Mouse (Mus musculus): ENCODE data around the gene Asb6. TPM values are rescaled to one million over a fixed set of nuclear protein-coding genes. Genes with fewer than 3 reads are reported as not detected.

The Asb6 gene
- 14.8 and 21.5 TPM in 2 replicates for polyA plus RNA-seq (2012; ENCODE audit: insufficient read depth, low replicate concordance)

- Histone ChIP-seq H3K27me3 (replicated peaks) (peaks cover 42% of the 10 kb centered on the region), H3K4me3 (replicated peaks) (no peak within 1 kb of the TSS)
- TF ChIP-seq GATA1 (IDR thresholded peaks at IDR 0.05; ENCODE audit: borderline replicate concordance, low read length) (no peak), FLI1 (IDR thresholded peaks at IDR 0.05; ENCODE audit: low read length) (no peak)
Measured at GRCm38 (mm10) chr2:30830283-30830795, at the start of gene Asb6. Gene Asb6 (minus strand): TSS chr2:30830333.

GRCm38 (mm10) chr2:30879481-30879880 lies 49.3 kb upstream of the Asb6 start:
- H3K4me1 ChIP-seq: no peaks in the 10 kb centered on the region
- H3K36me3 ChIP-seq (replicated peaks; ENCODE audit: low read length): no peaks in the 10 kb centered on the region
- no peak overlapping the region for H3K4me3 ChIP-seq (replicated peaks)
- peaks cover 46% of the 10 kb centered on the region for H3K27me3 ChIP-seq (replicated peaks)
- H3K9me3 ChIP-seq: peaks cover 10% of the 10 kb centered on the region
- TF ChIP-seq FLI1 (IDR thresholded peaks at IDR 0.05; ENCODE audit: low read length) (no peak), GATA1 (IDR thresholded peaks at IDR 0.05; ENCODE audit: borderline replicate concordance, low read length) (no peak)

More at GRCm38 (mm10) chr2:30830283-30830795, at the start of gene Asb6:
- peaks cover 35% of the 10 kb centered on the region for H3K4me1 ChIP-seq
- H3K36me3 ChIP-seq (replicated peaks; ENCODE audit: low read length): peaks cover 17% of the 10 kb centered on the region
- H3K9me3 ChIP-seq: no peaks in the 10 kb centered on the region

GRCm38 (mm10) chr2:30875621-30876432 lies 45.7 kb upstream of the Asb6 start:
- Histone ChIP-seq H3K4me1 (no peaks in the 10 kb centered on the region), H3K27me3 (replicated peaks) (peaks cover 65% of the 10 kb centered on the region), H3K36me3 (replicated peaks; ENCODE audit: low read length) (no peaks in the 10 kb centered on the region), H3K4me3 (replicated peaks) (no peak overlapping the region), H3K9me3 (peaks cover 10% of the 10 kb centered on the region)
- TF ChIP-seq FLI1 (IDR thresholded peaks at IDR 0.05; ENCODE audit: low read length) (no peak), GATA1 (IDR thresholded peaks at IDR 0.05; ENCODE audit: borderline replicate concordance, low read length) (no peak)

- no peak for TF ChIP-seq GATA1 (IDR thresholded peaks at IDR 0.05; ENCODE audit: borderline replicate concordance, low read length)
- TF ChIP-seq FLI1 (IDR thresholded peaks at IDR 0.05; ENCODE audit: low read length): no peak
- Histone ChIP-seq H3K9me3 (peaks cover 10% of the 10 kb centered on the region), H3K4me1 (no peaks in the 10 kb centered on the region), H3K4me3 (replicated peaks) (no peak overlapping the region), H3K36me3 (replicated peaks; ENCODE audit: low read length) (no peaks in the 10 kb centered on the region), H3K27me3 (replicated peaks) (peaks cover 65% of the 10 kb centered on the region)
Measured at GRCm38 (mm10) chr2:30875096-30875495, 45.0 kb upstream of the Asb6 start.

- Histone ChIP-seq H3K27me3 (replicated peaks) (peaks cover 68% of the 10 kb centered on the region), H3K36me3 (replicated peaks; ENCODE audit: low read length) (no peaks in the 10 kb centered on the region), H3K4me3 (replicated peaks) (no peak overlapping the region), H3K4me1 (no peaks in the 10 kb centered on the region), H3K9me3 (peaks cover 10% of the 10 kb centered on the region)
- TF ChIP-seq FLI1 (IDR thresholded peaks at IDR 0.05; ENCODE audit: low read length) (no peak), GATA1 (IDR thresholded peaks at IDR 0.05; ENCODE audit: borderline replicate concordance, low read length) (no peak)
Measured at GRCm38 (mm10) chr2:30874445-30874844, 44.3 kb upstream of the Asb6 start.

- H3K9me3 ChIP-seq: 0 out of 2 replicates have a peak, but pooled peaks cover 3% of the 10 kb centered on the region
- no peaks in the 10 kb centered on the region for H3K36me3 ChIP-seq (replicated peaks; ENCODE audit: low read length)
- no peak overlapping the region for H3K4me3 ChIP-seq (replicated peaks)
- no peaks in the 10 kb centered on the region for H3K4me1 ChIP-seq
- TF ChIP-seq GATA1 (IDR thresholded peaks at IDR 0.05; ENCODE audit: borderline replicate concordance, low read length) (no peak), FLI1 (IDR thresholded peaks at IDR 0.05; ENCODE audit: low read length) (no peak)
- H3K27me3 ChIP-seq (replicated peaks): peaks cover 66% of the 10 kb centered on the region
Measured at GRCm38 (mm10) chr2:30872669-30873068, 42.5 kb upstream of the Asb6 start.

GRCm38 (mm10) chr2:30870863-30871262 lies 40.7 kb upstream of the Asb6 start:
- H3K4me3 ChIP-seq (replicated peaks): no peak overlapping the region
- H3K36me3 ChIP-seq (replicated peaks; ENCODE audit: low read length): no peaks in the 10 kb centered on the region
- H3K27me3 ChIP-seq (replicated peaks): peaks cover 75% of the 10 kb centered on the region
- TF ChIP-seq GATA1 (IDR thresholded peaks at IDR 0.05; ENCODE audit: borderline replicate concordance, low read length) (no peak), FLI1 (IDR thresholded peaks at IDR 0.05; ENCODE audit: low read length) (no peak)
- H3K4me1 ChIP-seq: no peaks in the 10 kb centered on the region
- no peaks in the 10 kb centered on the region for H3K9me3 ChIP-seq

- no peak overlapping the region for H3K4me3 ChIP-seq (replicated peaks)
- TF ChIP-seq FLI1 (IDR thresholded peaks at IDR 0.05; ENCODE audit: low read length) (no peak), GATA1 (IDR thresholded peaks at IDR 0.05; ENCODE audit: borderline replicate concordance, low read length) (no peak)
- H3K27me3 ChIP-seq (replicated peaks): peaks cover 84% of the 10 kb centered on the region
Measured at GRCm38 (mm10) chr2:30865426-30865825, 35.3 kb upstream of the Asb6 start.

GRCm38 (mm10) chr2:30864968-30865381 lies 34.8 kb upstream of the Asb6 start:
- TF ChIP-seq FLI1 (IDR thresholded peaks at IDR 0.05; ENCODE audit: low read length): no peak
- no peak for TF ChIP-seq GATA1 (IDR thresholded peaks at IDR 0.05; ENCODE audit: borderline replicate concordance, low read length)
- H3K4me1 ChIP-seq: peaks cover 6% of the 10 kb centered on the region
- peaks cover 80% of the 10 kb centered on the region for H3K27me3 ChIP-seq (replicated peaks)
- no peaks in the 10 kb centered on the region for H3K9me3 ChIP-seq
- peak overlapping the region; percentile 18 for H3K4me3 ChIP-seq (replicated peaks)
- no peaks in the 10 kb centered on the region for H3K36me3 ChIP-seq (replicated peaks; ENCODE audit: low read length)

More at GRCm38 (mm10) chr2:30865426-30865825, 35.3 kb upstream of the Asb6 start:
- no peaks in the 10 kb centered on the region for H3K36me3 ChIP-seq (replicated peaks; ENCODE audit: low read length)
- no peaks in the 10 kb centered on the region for H3K9me3 ChIP-seq
- H3K4me1 ChIP-seq: peaks cover 6% of the 10 kb centered on the region

- TF ChIP-seq GATA1 (IDR thresholded peaks at IDR 0.05; ENCODE audit: borderline replicate concordance, low read length) (no peak), FLI1 (IDR thresholded peaks at IDR 0.05; ENCODE audit: low read length) (no peak)
- Histone ChIP-seq H3K4me3 (replicated peaks) (no peak overlapping the region), H3K4me1 (peaks cover 6% of the 10 kb centered on the region), H3K9me3 (no peaks in the 10 kb centered on the region), H3K27me3 (replicated peaks) (peaks cover 82% of the 10 kb centered on the region), H3K36me3 (replicated peaks; ENCODE audit: low read length) (no peaks in the 10 kb centered on the region)
Measured at GRCm38 (mm10) chr2:30863574-30863973, 33.4 kb upstream of the Asb6 start.

All from megakaryocyte, embryonic 14.5 days (primary cell).